Mouse (Mus musculus): ENCODE data around the gene Spaca9. TPM values are rescaled to one million over a fixed set of nuclear protein-coding genes. Genes with fewer than 3 reads are reported as not detected.

Gene Spaca9
- polyA plus RNA-seq (2012; rRNA removed) (1.6 TPM in 2 replicates), polyA plus RNA-seq (2014; fragmentation: Nextera tagmentation; extraction: Ambion mirVana) (1.4 and 2.1 TPM in 2 replicates)

DNA sequence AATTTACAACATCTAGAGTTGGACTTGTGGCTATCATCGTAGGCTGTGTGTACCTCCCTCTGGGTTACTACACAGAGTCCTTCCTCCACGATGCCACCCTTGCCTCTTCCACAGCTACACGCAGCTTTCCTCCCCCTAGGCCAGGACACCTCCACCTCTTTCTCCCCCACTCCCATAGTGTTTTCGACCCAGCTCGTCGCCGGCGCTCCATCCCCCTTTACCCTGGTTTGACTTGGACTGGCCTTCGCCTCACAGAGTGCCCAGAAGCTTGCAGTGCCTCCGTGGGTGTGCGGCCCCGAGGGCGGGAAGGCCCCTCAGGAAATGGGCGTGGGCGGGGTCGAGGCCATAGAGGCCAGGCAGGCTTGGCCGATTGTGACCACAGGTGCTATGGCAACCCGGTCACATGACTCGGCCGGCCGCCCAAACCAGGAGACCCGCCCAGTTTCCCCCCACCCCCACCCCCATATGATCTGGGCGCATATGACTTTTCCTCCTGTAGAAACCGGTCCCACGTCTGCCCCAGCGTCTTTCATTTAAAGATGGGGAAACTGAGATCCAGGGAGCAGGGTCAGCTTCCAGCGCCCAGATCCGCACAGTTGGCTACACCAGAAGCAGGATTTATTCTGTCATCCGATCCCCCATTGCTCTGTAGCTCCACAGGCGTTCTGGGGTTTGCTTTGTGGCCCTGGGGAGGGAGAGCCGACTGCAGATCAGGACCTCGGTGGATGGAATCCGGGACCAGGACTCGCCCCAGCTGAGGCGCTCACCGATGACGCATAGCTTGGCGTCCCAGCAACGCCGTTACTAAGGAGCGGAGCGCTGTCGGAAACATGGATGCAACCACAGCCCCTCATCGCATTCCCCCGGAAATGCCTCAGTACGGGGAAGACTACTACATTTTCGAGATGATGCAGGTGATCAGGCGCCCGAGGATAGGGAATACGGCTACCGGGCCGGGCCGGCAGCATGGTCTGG is at the start of gene Spaca9, which contains the start of gene Ak8:
Gene Spaca9, minus strand, starts transcription at position 367 of the 975 bp plus-strand sequence.
Gene Ak8, plus strand, starts transcription at position 804 of the 975 bp plus-strand sequence.
- no peaks in the 10 kb centered on the region for H3K27me3 ChIP-seq (ENCODE audit: control insufficient read depth, insufficient read depth, low read length)
- 0 out of 2 replicates have a peak, but pooled peaks cover 4% of the 10 kb centered on the region for H3K4me1 ChIP-seq (ENCODE audit: control insufficient read depth, insufficient read depth, low read length)
- H3K4me2 ChIP-seq (replicated peaks; ENCODE audit: low read depth, low read length, severe bottlenecking): peak within 1 kb of the TSS; percentile 94
- ATAC-seq (ENCODE audit: low FRiP score, low read depth) (peak; percentile 92), DNase-seq (ENCODE audit: low spot score) (peak; percentile 82)
- no peaks in the 10 kb centered on the region for H3K9me3 ChIP-seq (ENCODE audit: control insufficient read depth, low read length)
- WGBS: under 1% methylated on average over 53 of the region's 53 CpGs
- peak within 1 kb of the TSS; percentile 61 for H3K4me3 ChIP-seq (replicated peaks; ENCODE audit: low read length)
- no peak for TF ChIP-seq POLR2A (IDR thresholded peaks at IDR 0.05; ENCODE audit: borderline replicate concordance, extremely low read depth, insufficient read depth, insufficient read length)
- peak within 1 kb of the TSS; percentile 65 for H3K9ac ChIP-seq (ENCODE audit: low read depth, low read length, severe bottlenecking)
- 0 out of 2 replicates have a peak within 1 kb of the TSS, but pooled peaks have one; percentile 56 for H3K27ac ChIP-seq (replicated peaks; ENCODE audit: low read depth, low read length)
- H3K36me3 ChIP-seq (ENCODE audit: control insufficient read depth, insufficient read depth, low read length): no peaks in the 10 kb centered on the region

DNA sequence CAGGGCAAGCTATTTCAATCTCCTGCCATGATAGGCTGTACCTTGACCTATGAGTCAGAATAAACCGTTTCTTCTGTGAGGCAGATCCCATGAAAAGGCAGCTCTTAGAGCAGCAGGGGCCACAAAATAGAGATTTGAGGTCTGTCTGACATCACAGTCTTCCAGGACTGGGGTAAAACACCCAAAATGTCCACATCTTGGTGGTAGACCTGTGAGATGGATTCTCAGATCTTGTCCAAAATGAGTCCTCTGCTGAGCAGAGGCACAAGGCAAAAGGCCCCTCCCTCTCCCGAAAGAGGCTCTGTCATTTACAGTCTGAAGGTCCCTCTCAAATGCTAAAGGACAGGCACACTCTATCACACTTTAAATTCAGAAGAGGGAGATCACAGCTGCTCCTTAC is 48.2 kb upstream of the Spaca9 start:
- Histone ChIP-seq H3K27ac (replicated peaks; ENCODE audit: low read depth, low read length) (no peak overlapping the region), H3K9me3 (ENCODE audit: control insufficient read depth, low read length) (no peaks in the 10 kb centered on the region), H3K4me1 (ENCODE audit: control insufficient read depth, insufficient read depth, low read length) (peaks cover 22% of the 10 kb centered on the region), H3K4me2 (replicated peaks; ENCODE audit: low read depth, low read length, severe bottlenecking) (no peak overlapping the region), H3K4me3 (replicated peaks; ENCODE audit: low read length) (no peak overlapping the region), H3K36me3 (ENCODE audit: control insufficient read depth, insufficient read depth, low read length) (no peaks in the 10 kb centered on the region), H3K27me3 (ENCODE audit: control insufficient read depth, insufficient read depth, low read length) (no peaks in the 10 kb centered on the region; the same call in 1 of the 2 replicates), H3K9ac (ENCODE audit: low read depth, low read length, severe bottlenecking) (no peak overlapping the region)
- DNase-seq (ENCODE audit: low spot score): no peak
- TF ChIP-seq POLR2A (IDR thresholded peaks at IDR 0.05; ENCODE audit: borderline replicate concordance, extremely low read depth, insufficient read depth, insufficient read length): no peak
- no peak for ATAC-seq (ENCODE audit: low FRiP score, low read depth)
- WGBS: 94% methylated on average over 2 of the region's 2 CpGs

DNA sequence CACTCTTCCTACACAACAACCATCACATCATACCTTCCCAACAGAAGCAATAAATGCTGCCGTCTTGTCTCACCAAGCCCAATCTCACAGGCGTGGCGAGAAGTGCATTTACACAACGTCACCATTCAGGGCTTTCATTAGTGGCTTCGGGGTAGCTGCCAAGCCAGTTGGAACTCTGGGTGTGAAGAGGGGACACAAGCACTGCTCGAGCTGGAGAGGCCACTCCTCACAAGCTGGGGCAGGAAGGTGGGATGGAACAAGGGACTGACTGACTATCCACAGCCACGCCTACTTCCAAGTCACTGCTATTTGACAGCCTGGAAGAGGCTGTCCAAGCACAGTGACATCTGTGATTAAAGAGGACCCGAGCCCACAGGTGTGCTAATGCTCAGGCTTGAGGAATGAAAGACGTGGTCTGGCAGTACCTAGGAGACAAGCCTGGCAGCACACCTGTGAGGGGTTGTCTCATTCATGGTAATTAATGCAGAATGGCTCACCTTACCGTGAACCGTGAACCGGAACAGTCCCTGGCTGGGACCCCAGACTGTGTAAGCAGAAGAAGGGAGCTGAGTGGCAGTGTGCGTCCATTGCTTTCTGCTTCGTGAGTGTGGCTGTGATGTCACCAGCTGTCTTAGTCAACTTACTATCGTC is 47.3 kb upstream of the Spaca9 start:
- no peak overlapping the region for H3K27ac ChIP-seq (replicated peaks; ENCODE audit: low read depth, low read length)
- no peak for DNase-seq (ENCODE audit: low spot score)

DNA sequence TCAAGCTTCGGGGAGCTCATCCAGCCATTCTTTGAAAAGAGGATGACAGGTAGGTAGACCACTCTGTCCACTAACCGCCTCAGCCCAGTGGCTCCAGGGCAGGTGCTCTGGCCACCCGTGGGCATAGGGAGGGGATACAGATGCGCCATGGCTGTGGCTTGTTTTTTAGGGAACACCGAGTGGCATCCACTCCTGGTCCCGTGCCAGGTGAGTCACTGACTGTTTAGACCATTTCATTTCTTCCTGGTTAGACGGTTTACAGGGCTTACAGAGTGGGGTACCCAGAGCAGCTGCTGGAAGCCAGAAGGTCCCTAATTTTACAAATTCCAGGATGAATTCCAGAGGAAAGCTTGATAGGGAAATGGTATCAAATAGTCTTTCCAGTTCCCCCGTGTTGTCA is 43.2 kb upstream of the Spaca9 start:
- WGBS: 66% methylated on average over 8 of the region's 8 CpGs
- H3K4me1 ChIP-seq (ENCODE audit: control insufficient read depth, insufficient read depth, low read length): no peaks in the 10 kb centered on the region
- no peak overlapping the region for H3K4me3 ChIP-seq (replicated peaks; ENCODE audit: low read length)
- no peak overlapping the region for H3K9ac ChIP-seq (ENCODE audit: low read depth, low read length, severe bottlenecking)
- DNase-seq (ENCODE audit: low spot score): no peak
- no peaks in the 10 kb centered on the region for H3K36me3 ChIP-seq (ENCODE audit: control insufficient read depth, insufficient read depth, low read length)
- no peak overlapping the region for H3K27ac ChIP-seq (replicated peaks; ENCODE audit: low read depth, low read length)
- no peaks in the 10 kb centered on the region for H3K27me3 ChIP-seq (ENCODE audit: control insufficient read depth, insufficient read depth, low read length)
- H3K9me3 ChIP-seq (ENCODE audit: control insufficient read depth, low read length): no peaks in the 10 kb centered on the region
- no peak overlapping the region for H3K4me2 ChIP-seq (replicated peaks; ENCODE audit: low read depth, low read length, severe bottlenecking)
- ATAC-seq (ENCODE audit: low FRiP score, low read depth): no peak
- no peak for TF ChIP-seq POLR2A (IDR thresholded peaks at IDR 0.05; ENCODE audit: borderline replicate concordance, extremely low read depth, insufficient read depth, insufficient read length)

More for the DNA sequence above, 47.3 kb upstream of the Spaca9 start:
- Histone ChIP-seq H3K9ac (ENCODE audit: low read depth, low read length, severe bottlenecking) (no peak overlapping the region), H3K4me2 (replicated peaks; ENCODE audit: low read depth, low read length, severe bottlenecking) (no peak overlapping the region), H3K4me1 (ENCODE audit: control insufficient read depth, insufficient read depth, low read length) (peaks cover 13% of the 10 kb centered on the region), H3K4me3 (replicated peaks; ENCODE audit: low read length) (no peak overlapping the region), H3K27me3 (ENCODE audit: control insufficient read depth, insufficient read depth, low read length) (no peaks in the 10 kb centered on the region), H3K36me3 (ENCODE audit: control insufficient read depth, insufficient read depth, low read length) (no peaks in the 10 kb centered on the region), H3K9me3 (ENCODE audit: control insufficient read depth, low read length) (no peaks in the 10 kb centered on the region)
- no peak for ATAC-seq (ENCODE audit: low FRiP score, low read depth)
- no peak for TF ChIP-seq POLR2A (IDR thresholded peaks at IDR 0.05; ENCODE audit: borderline replicate concordance, extremely low read depth, insufficient read depth, insufficient read length)
- 61% methylated on average over 15 of the region's 15 CpGs for WGBS

DNA sequence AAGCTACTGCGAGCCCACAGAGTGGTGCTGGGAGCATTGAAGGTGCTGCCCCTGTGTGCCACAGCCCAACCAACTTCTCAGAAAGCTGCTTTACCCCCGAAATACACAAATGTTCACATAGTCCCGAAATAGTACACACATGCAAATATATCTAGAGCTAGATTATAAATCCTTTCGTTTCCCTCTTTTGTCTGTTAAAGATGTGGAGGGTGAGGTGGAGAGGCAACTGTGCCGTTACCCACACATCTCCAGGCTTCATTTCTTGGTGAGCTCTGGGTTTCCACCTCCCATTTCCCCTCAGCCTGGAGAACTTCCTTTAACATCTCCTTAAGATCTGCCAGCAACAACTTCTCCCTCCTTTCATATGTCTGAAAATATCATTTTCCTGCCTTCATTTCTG is 40.6 kb upstream of the Spaca9 start:
- H3K9me3 ChIP-seq (ENCODE audit: control insufficient read depth, low read length): no peaks in the 10 kb centered on the region
- 80% methylated on average over 5 of the region's 5 CpGs for WGBS
- no peak overlapping the region for H3K27ac ChIP-seq (replicated peaks; ENCODE audit: low read depth, low read length)
- no peak overlapping the region for H3K4me2 ChIP-seq (replicated peaks; ENCODE audit: low read depth, low read length, severe bottlenecking)
- DNase-seq (ENCODE audit: low spot score) (no peak), ATAC-seq (ENCODE audit: low FRiP score, low read depth) (no peak)
- no peaks in the 10 kb centered on the region for H3K36me3 ChIP-seq (ENCODE audit: control insufficient read depth, insufficient read depth, low read length)
- no peak for TF ChIP-seq POLR2A (IDR thresholded peaks at IDR 0.05; ENCODE audit: borderline replicate concordance, extremely low read depth, insufficient read depth, insufficient read length)
- H3K4me3 ChIP-seq (replicated peaks; ENCODE audit: low read length): no peak overlapping the region
- H3K4me1 ChIP-seq (ENCODE audit: control insufficient read depth, insufficient read depth, low read length): 0 out of 2 replicates have a peak, but pooled peaks cover 2% of the 10 kb centered on the region
- H3K27me3 ChIP-seq (ENCODE audit: control insufficient read depth, insufficient read depth, low read length): no peaks in the 10 kb centered on the region
- no peak overlapping the region for H3K9ac ChIP-seq (ENCODE audit: low read depth, low read length, severe bottlenecking)

Measured in limb, embryonic 14.5 days (tissue).